Mouse (Mus musculus): ENCODE measurements around the gene Gm17359. TPM values are rescaled to one million over a fixed set of nuclear protein-coding genes. Genes with fewer than 3 reads are reported as not detected.

Gm17359 gene
- polyA plus RNA-seq, 1 experiment, result not detected

- no peaks in the 10 kb centered on the region for H3K4me1 ChIP-seq (ENCODE audit: control insufficient read depth)
- no peaks in the 10 kb centered on the region for H3K9me3 ChIP-seq (ENCODE audit: control insufficient read depth, low read length)
- TF ChIP-seq TAL1 (IDR thresholded peaks at IDR 0.05; ENCODE audit: low read length) (no peak), GATA1 (IDR thresholded peaks at IDR 0.05; ENCODE audit: low read length) (no peak)
- H3K27me3 ChIP-seq (ENCODE audit: control insufficient read depth), result no peaks in the 10 kb centered on the region
- H3K4me3 ChIP-seq (replicated peaks), result no peak overlapping the region
- H3K36me3 ChIP-seq (ENCODE audit: control insufficient read depth), result no peaks in the 10 kb centered on the region
These were observed 82.5 kb downstream of the Gm17359 start for GRCm38 (mm10) chr3:79418921-79419320.

DNA sequence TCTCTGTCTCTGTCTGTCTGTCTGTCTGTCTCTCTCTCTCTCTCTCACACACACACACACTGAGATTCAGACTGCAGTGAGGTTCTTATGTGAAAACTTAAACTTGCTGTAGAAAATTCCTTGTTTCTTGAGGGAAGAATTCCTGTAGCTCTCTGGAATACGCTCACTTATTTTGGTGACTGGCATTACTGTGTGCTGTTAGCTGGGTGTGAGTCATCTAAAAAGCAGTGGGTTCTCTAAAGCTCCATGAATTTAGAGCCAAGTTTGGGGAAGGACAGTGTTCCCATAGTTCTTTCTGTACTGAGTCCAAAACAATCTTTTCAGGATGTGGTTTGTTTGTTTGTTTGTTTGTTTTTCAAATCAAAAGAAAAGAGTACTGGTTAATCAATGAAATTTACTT, 89.0 kb downstream of the Gm17359 start:
- no peaks in the 10 kb centered on the region for H3K36me3 ChIP-seq (ENCODE audit: control insufficient read depth)
- no peaks in the 10 kb centered on the region for H3K4me1 ChIP-seq (ENCODE audit: control insufficient read depth)
- H3K4me3 ChIP-seq (replicated peaks), result no peak overlapping the region
- TF ChIP-seq TAL1 (IDR thresholded peaks at IDR 0.05; ENCODE audit: low read length) (no peak), GATA1 (IDR thresholded peaks at IDR 0.05; ENCODE audit: low read length) (no peak)
- no peaks in the 10 kb centered on the region for H3K9me3 ChIP-seq (ENCODE audit: control insufficient read depth, low read length)
- no peaks in the 10 kb centered on the region for H3K27me3 ChIP-seq (ENCODE audit: control insufficient read depth)

DNA sequence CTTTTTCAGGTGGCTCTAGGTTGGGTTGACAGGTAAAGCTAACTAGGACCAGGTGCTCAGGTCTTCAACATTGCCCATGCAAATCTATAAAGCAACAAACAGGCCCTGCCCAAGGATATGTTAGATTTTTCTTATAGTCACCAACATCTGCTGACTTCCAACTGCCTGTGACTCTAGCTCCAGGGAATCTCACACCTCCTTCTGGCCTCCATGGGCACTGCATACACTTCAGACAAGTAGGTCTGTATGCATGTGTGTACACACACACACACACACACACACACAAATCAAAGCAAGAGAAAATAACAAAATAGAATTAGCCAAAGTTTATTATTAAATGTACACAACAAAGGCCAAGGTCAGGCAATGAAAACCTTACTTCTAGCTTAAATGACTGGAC, 97.1 kb downstream of the Gm17359 start:
- H3K9me3 ChIP-seq (ENCODE audit: control insufficient read depth, low read length), result no peaks in the 10 kb centered on the region
- H3K36me3 ChIP-seq (ENCODE audit: control insufficient read depth), result no peaks in the 10 kb centered on the region
- H3K4me1 ChIP-seq (ENCODE audit: control insufficient read depth), result no peaks in the 10 kb centered on the region

DNA sequence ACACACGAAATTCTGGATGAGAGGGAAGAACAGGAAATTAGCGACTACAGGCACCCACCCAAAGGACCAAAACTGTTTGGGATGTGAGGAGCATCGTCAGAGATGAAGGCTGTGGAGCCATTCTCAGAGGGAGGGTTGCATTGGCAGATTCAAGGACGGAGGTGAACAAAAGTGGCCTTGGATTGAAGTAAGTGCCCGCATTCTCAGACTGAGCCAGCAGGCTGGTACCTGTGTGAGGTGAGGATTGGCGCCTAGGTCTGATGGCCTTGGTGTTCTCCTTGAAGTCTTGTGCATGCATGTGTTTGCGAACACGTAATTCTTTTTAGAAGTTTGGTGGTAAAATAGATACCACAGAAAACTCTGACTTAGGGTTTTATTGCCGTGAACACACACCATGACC, 98.0 kb downstream of the Gm17359 start:
- H3K36me3 ChIP-seq (ENCODE audit: control insufficient read depth), result no peaks in the 10 kb centered on the region
- TF ChIP-seq GATA1 (IDR thresholded peaks at IDR 0.05; ENCODE audit: low read length) (no peak), TAL1 (IDR thresholded peaks at IDR 0.05; ENCODE audit: low read length) (no peak)
- H3K4me3 ChIP-seq (replicated peaks), result no peak overlapping the region
- H3K9me3 ChIP-seq (ENCODE audit: control insufficient read depth, low read length), result no peaks in the 10 kb centered on the region
- no peaks in the 10 kb centered on the region for H3K27me3 ChIP-seq (ENCODE audit: control insufficient read depth)
- H3K4me1 ChIP-seq (ENCODE audit: control insufficient read depth), result no peaks in the 10 kb centered on the region

More for the DNA sequence above, 97.1 kb downstream of the Gm17359 start:
- Histone ChIP-seq H3K27me3 (ENCODE audit: control insufficient read depth) (no peaks in the 10 kb centered on the region), H3K4me3 (replicated peaks) (no peak overlapping the region)
- TF ChIP-seq TAL1 (IDR thresholded peaks at IDR 0.05; ENCODE audit: low read length) (no peak), GATA1 (IDR thresholded peaks at IDR 0.05; ENCODE audit: low read length) (no peak)

DNA sequence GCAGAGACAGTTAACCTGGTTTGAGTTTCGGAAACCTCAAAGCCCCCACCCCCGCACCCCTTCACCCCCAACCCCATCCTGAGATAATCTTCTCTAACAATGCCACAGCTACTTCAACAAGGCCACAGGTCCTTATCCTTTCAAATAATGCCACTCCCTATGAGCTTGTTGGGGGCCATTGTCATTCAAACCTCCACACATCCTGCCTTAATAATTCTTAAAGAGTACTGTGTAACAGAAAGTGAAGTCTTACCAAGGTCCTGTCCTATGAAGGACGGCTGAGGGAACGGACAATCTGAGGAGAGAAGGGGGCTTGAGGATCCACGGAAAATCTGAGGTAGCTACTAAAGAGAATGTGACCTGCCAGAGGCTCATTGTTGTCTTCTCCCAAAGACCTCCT, 98.5 kb downstream of the Gm17359 start:
- H3K36me3 ChIP-seq (ENCODE audit: control insufficient read depth), result no peaks in the 10 kb centered on the region
- H3K9me3 ChIP-seq (ENCODE audit: control insufficient read depth, low read length), result no peaks in the 10 kb centered on the region
- no peaks in the 10 kb centered on the region for H3K27me3 ChIP-seq (ENCODE audit: control insufficient read depth)
- no peak for TF ChIP-seq TAL1 (IDR thresholded peaks at IDR 0.05; ENCODE audit: low read length)
- TF ChIP-seq GATA1 (IDR thresholded peaks at IDR 0.05; ENCODE audit: low read length), result no peak
- H3K4me3 ChIP-seq (replicated peaks), result no peak overlapping the region
- no peaks in the 10 kb centered on the region for H3K4me1 ChIP-seq (ENCODE audit: control insufficient read depth)

DNA sequence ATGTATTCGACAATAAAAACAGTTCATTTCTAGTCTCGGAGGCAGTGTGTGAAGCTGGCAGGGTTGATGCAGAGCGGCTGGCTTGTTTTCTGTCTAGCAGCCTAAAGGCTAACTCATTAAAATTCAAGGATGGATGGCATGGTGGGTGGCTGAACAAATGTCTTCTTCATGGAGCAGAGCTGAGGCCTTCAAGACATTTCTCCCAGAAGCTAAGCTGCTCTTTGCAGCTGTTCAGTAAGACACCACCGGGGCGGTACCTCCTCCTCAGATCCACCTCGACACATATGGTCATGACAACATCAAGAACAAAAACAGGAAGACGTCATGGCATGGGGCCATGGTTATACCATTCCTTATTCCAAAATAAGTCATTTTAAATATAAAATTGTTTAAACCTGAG, 99.7 kb downstream of the Gm17359 start:
- no peaks in the 10 kb centered on the region for H3K9me3 ChIP-seq (ENCODE audit: control insufficient read depth, low read length)
- no peaks in the 10 kb centered on the region for H3K36me3 ChIP-seq (ENCODE audit: control insufficient read depth)
- TF ChIP-seq GATA1 (IDR thresholded peaks at IDR 0.05; ENCODE audit: low read length), result no peak
- TF ChIP-seq TAL1 (IDR thresholded peaks at IDR 0.05; ENCODE audit: low read length), result no peak
- H3K4me1 ChIP-seq (ENCODE audit: control insufficient read depth), result no peaks in the 10 kb centered on the region
- H3K4me3 ChIP-seq (replicated peaks), result no peak overlapping the region
- no peaks in the 10 kb centered on the region for H3K27me3 ChIP-seq (ENCODE audit: control insufficient read depth)

DNA sequence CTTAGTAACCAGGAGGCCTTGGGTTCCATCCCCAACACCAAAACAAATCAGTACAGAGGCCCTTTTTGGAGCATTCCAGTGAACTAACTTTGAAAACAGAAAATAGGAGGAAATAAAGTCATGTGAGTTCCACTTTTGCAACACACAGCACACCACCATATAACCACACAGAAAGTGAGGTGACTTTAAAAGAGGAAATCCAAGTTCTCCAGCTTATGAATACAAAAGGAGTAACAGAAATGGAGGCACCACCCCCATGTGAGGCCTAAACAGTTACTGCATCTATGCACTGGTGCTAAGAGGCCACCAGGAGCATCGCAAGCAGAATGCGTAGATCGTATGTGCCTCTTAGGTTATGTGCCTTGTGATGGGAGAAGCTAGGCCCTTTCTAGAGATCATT, 101.8 kb downstream of the Gm17359 start:
- Histone ChIP-seq H3K36me3 (ENCODE audit: control insufficient read depth) (no peaks in the 10 kb centered on the region), H3K27me3 (ENCODE audit: control insufficient read depth) (no peaks in the 10 kb centered on the region), H3K4me3 (replicated peaks) (no peak overlapping the region), H3K9me3 (ENCODE audit: control insufficient read depth, low read length) (no peaks in the 10 kb centered on the region), H3K4me1 (ENCODE audit: control insufficient read depth) (no peaks in the 10 kb centered on the region)
- TF ChIP-seq TAL1 (IDR thresholded peaks at IDR 0.05; ENCODE audit: low read length) (no peak), GATA1 (IDR thresholded peaks at IDR 0.05; ENCODE audit: low read length) (no peak)

GRCm38 (mm10) chr3:79440976-79441491, 104.6 kb downstream of the Gm17359 start:
- H3K4me1 ChIP-seq (ENCODE audit: control insufficient read depth), result no peaks in the 10 kb centered on the region
- H3K36me3 ChIP-seq (ENCODE audit: control insufficient read depth), result no peaks in the 10 kb centered on the region
- no peaks in the 10 kb centered on the region for H3K27me3 ChIP-seq (ENCODE audit: control insufficient read depth)
- TF ChIP-seq GATA1 (IDR thresholded peaks at IDR 0.05; ENCODE audit: low read length), result no peak
- no peak for TF ChIP-seq TAL1 (IDR thresholded peaks at IDR 0.05; ENCODE audit: low read length)
- no peaks in the 10 kb centered on the region for H3K9me3 ChIP-seq (ENCODE audit: control insufficient read depth, low read length)
- H3K4me3 ChIP-seq (replicated peaks), result no peak overlapping the region

DNA sequence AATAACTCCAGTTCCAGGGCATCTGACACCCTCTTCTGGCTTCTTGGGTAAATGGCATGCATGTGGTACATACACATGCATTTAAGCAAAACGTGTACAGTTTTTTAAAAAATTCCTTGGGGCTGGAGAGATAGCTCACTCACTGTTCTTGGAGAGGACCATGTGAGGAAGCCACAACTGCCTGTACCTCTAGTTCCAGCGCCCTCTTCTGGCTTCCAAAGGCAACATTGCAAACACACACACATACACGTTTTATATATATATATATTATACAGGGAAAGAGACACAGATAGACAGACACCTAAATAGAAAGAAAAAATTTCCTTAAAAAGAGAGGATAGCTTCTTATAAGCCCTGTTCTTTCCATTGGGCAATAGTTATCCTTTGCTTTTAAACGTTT, 107.4 kb downstream of the Gm17359 start:
- H3K4me3 ChIP-seq (replicated peaks), result no peak overlapping the region
- H3K4me1 ChIP-seq (ENCODE audit: control insufficient read depth), result no peaks in the 10 kb centered on the region
- no peaks in the 10 kb centered on the region for H3K27me3 ChIP-seq (ENCODE audit: control insufficient read depth)
- H3K9me3 ChIP-seq (ENCODE audit: control insufficient read depth, low read length), result no peaks in the 10 kb centered on the region
- no peaks in the 10 kb centered on the region for H3K36me3 ChIP-seq (ENCODE audit: control insufficient read depth)
- no peak for TF ChIP-seq TAL1 (IDR thresholded peaks at IDR 0.05; ENCODE audit: low read length)
- TF ChIP-seq GATA1 (IDR thresholded peaks at IDR 0.05; ENCODE audit: low read length), result no peak

GRCm38 (mm10) chr3:79445041-79445440, 108.6 kb downstream of the Gm17359 start:
- TF ChIP-seq GATA1 (IDR thresholded peaks at IDR 0.05; ENCODE audit: low read length) (no peak), TAL1 (IDR thresholded peaks at IDR 0.05; ENCODE audit: low read length) (no peak)
- no peaks in the 10 kb centered on the region for H3K27me3 ChIP-seq (ENCODE audit: control insufficient read depth)
- no peaks in the 10 kb centered on the region for H3K4me1 ChIP-seq (ENCODE audit: control insufficient read depth)
- H3K36me3 ChIP-seq (ENCODE audit: control insufficient read depth), result no peaks in the 10 kb centered on the region
- no peak overlapping the region for H3K4me3 ChIP-seq (replicated peaks)
- no peaks in the 10 kb centered on the region for H3K9me3 ChIP-seq (ENCODE audit: control insufficient read depth, low read length)

Measured in erythroblast, embryonic 14.5 days (primary cell).